Mouse (Mus musculus): ENCODE data around the gene Fcna. TPM values are rescaled to one million over a fixed set of nuclear protein-coding genes. Genes with fewer than 3 reads are reported as not detected.

The Fcna gene
- 0.68 and 1.4 TPM in 2 replicates for total RNA-seq (2015)
- total RNA-seq (2017): 0.50 and 1.7 TPM in 2 replicates

GRCm38 (mm10) chr2:25627811-25628210, at the start of gene Fcna:
Gene Fcna (minus strand): TSS chr2:25628030.
- no peak for ATAC-seq (replicated peaks; ENCODE audit: poor library complexity)

GRCm38 (mm10) chr2:25676486-25676885, 48.7 kb upstream of the Fcna start, which contains the start of gene Lcn6:
Gene Lcn6 (plus strand): TSS chr2:25676786.
- ATAC-seq (replicated peaks; ENCODE audit: poor library complexity): no peak

GRCm38 (mm10) chr2:25666516-25666915, 38.7 kb upstream of the Fcna start:
- no peak for ATAC-seq (replicated peaks; ENCODE audit: poor library complexity)

- no peak for ATAC-seq (replicated peaks; ENCODE audit: poor library complexity)
Observed at GRCm38 (mm10) chr2:25664125-25664524, 36.3 kb upstream of the Fcna start.

- ATAC-seq (replicated peaks; ENCODE audit: poor library complexity): peak; percentile 55
Observed at GRCm38 (mm10) chr2:25663511-25663910, 35.7 kb upstream of the Fcna start.

- no peak for ATAC-seq (replicated peaks; ENCODE audit: poor library complexity)
Observed at GRCm38 (mm10) chr2:25661245-25661970, 33.6 kb upstream of the Fcna start.

- ATAC-seq (replicated peaks; ENCODE audit: poor library complexity): no peak
Observed at GRCm38 (mm10) chr2:25660279-25660678, 32.4 kb upstream of the Fcna start.

- no peak for ATAC-seq (replicated peaks; ENCODE audit: poor library complexity)
Observed at GRCm38 (mm10) chr2:25657652-25658051, 29.8 kb upstream of the Fcna start, which contains the start of gene Lcn5. Gene Lcn5 (plus strand): TSS chr2:25657952.

GRCm38 (mm10) chr2:25657246-25657645, 29.4 kb upstream of the Fcna start:
- ATAC-seq (replicated peaks; ENCODE audit: poor library complexity): no peak

GRCm38 (mm10) chr2:25656691-25657090, 28.9 kb upstream of the Fcna start:
- ATAC-seq (replicated peaks; ENCODE audit: poor library complexity): no peak

- no peak for ATAC-seq (replicated peaks; ENCODE audit: poor library complexity)
Observed at GRCm38 (mm10) chr2:25654502-25654901, 26.7 kb upstream of the Fcna start.

GRCm38 (mm10) chr2:25652902-25653301, 25.1 kb upstream of the Fcna start, which contains the start of gene Lcn8:
Gene Lcn8 (plus strand): TSS chr2:25653120.
- ATAC-seq (replicated peaks; ENCODE audit: poor library complexity): no peak

- ATAC-seq (replicated peaks; ENCODE audit: poor library complexity): 0 out of 2 replicates have a peak, but pooled peaks have one; percentile 39
Observed at GRCm38 (mm10) chr2:25639890-25640289, 12.1 kb upstream of the Fcna start.

- ATAC-seq (replicated peaks; ENCODE audit: poor library complexity): no peak
Observed at GRCm38 (mm10) chr2:25634046-25634445, 6.2 kb upstream of the Fcna start.

- ATAC-seq (replicated peaks; ENCODE audit: poor library complexity): no peak
Observed at GRCm38 (mm10) chr2:25633616-25634015, 5.8 kb upstream of the Fcna start.

- no peak for ATAC-seq (replicated peaks; ENCODE audit: poor library complexity)
Observed at GRCm38 (mm10) chr2:25628738-25629137, 908 bp upstream of the Fcna start.

- no peak for ATAC-seq (replicated peaks; ENCODE audit: poor library complexity)
Observed at GRCm38 (mm10) chr2:25625986-25626385, 1.8 kb downstream of the Fcna start.

GRCm38 (mm10) chr2:25621229-25622200, 6.3 kb downstream of the Fcna start, which contains the start of gene Tmem141:
Gene Tmem141 (minus strand): TSS chr2:25622005.
- peak; percentile 88 for ATAC-seq (replicated peaks; ENCODE audit: poor library complexity)

GRCm38 (mm10) chr2:25620852-25621228, 7.0 kb downstream of the Fcna start:
- no peak for ATAC-seq (replicated peaks; ENCODE audit: poor library complexity)

- ATAC-seq (replicated peaks; ENCODE audit: poor library complexity): peak; percentile 33
Observed at GRCm38 (mm10) chr2:25620386-25620785, 7.4 kb downstream of the Fcna start.

GRCm38 (mm10) chr2:25617578-25617977, 10.3 kb downstream of the Fcna start, which contains the start of gene Ccdc183:
Gene Ccdc183 (minus strand): TSS chr2:25617678.
- no peak for ATAC-seq (replicated peaks; ENCODE audit: poor library complexity)

All from megakaryocyte progenitor cell, adult 5-6 weeks (primary cell).